Mouse (Mus musculus) MEL (cell line): ENCODE results near the gene Fhl1.

Experiments used
- CHD2 ChIP-seq: IDR thresholded peaks from 2 replicates; pipeline ENCODE4 v1.6.1; 2011; ENCODE audit warnings: low read length, improper control_type of control experiment
- CTCF ChIP-seq, 3 experiments: IDR thresholded peaks in 2 of 3; conservative IDR thresholded peaks in 1 of 3; 2 replicates each; pipeline ENCODE4 v1.5.1; 2011 to 2012; ENCODE audit warnings: low read length in 3 of 3, low read depth in 2 of 3, mild to moderate bottlenecking in 2 of 3, improper control_type of control experiment in 1 of 3, inconsistent platforms in 1 of 3, mixed read lengths in 1 of 3, moderate library complexity in 1 of 3; ENCODE audit not compliant: control insufficient read depth in 1 of 3, insufficient read depth in 1 of 3, poor library complexity in 1 of 3, severe bottlenecking in 1 of 3
- ELF1 ChIP-seq: IDR thresholded peaks from 2 replicates; pipeline ENCODE4 v1.6.1; 2014; ENCODE audit warnings: low read depth, mild to moderate bottlenecking, inconsistent platforms, low read length, improper control_type of control experiment, moderate library complexity
- ETS1 ChIP-seq: IDR thresholded peaks from 2 replicates; pipeline ENCODE4 v1.6.1; 2012; ENCODE audit warnings: low read depth, mild to moderate bottlenecking, inconsistent platforms, low read length, improper control_type of control experiment, moderate library complexity
- HCFC1 ChIP-seq: IDR thresholded peaks from 2 replicates; pipeline ENCODE4 v1.6.1; 2012; ENCODE audit warnings: low read depth, mild to moderate bottlenecking, inconsistent platforms, low read length, improper control_type of control experiment, moderate library complexity
- TAL1 ChIP-seq: IDR thresholded peaks from 2 replicates; pipeline ENCODE4 v1.6.1; 2012; ENCODE audit warnings: mild to moderate bottlenecking, inconsistent platforms, low read length, moderate library complexity, mixed read lengths

DNA sequence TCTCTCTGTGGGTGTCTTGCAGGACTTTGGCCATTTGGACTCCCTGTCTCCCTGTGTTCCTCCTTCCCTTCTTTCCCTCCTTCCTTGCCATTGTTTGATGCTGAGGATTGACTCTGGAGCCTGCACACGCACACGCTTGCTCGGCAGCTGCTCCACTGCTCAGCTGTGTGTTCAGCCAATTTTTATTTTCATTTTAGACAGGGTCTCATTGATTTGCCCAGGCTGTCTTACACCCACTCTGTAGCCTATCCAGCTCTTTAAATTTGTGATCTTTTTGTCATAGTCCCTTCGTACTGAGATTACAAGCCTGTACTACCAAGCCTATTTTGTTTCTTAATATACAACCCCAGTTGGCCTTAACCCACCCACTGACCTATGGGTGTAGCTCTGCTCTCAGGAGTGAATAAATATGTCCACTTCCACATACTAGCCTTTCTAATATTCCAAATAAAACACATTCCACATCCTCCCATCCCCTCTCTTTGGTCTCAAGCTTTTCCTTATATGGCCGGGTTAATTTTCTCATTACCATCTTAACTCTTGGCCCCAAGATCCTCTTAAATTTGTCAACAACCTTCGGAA lies 34.3 kb upstream of the Fhl1 start:
- TF ChIP-seq HCFC1 (no peak), CHD2 (no peak), ELF1 (no peak), TAL1 (no peak), CTCF (IDR thresholded peaks at IDR 0.05 in 2 of 3, conservative IDR thresholded peaks at IDR 0.05 in 1 of 3; ENCODE audit: control insufficient read depth in 1 of 3, insufficient read depth in 1 of 3, low read depth in 2 of 3, low read length in 3 of 3, poor library complexity in 1 of 3, severe bottlenecking in 1 of 3) (no peak), ETS1 (no peak)
